Mouse (Mus musculus): ENCODE measurements around the gene Jtb.

GRCm38 (mm10) chr3:90272170-90272569, 40.8 kb downstream of the Jtb start:
- TF ChIP-seq CTCF (IDR thresholded peaks at IDR 0.05; ENCODE audit: control insufficient read depth, insufficient read depth, insufficient read length) (no peak), MYOG (IDR thresholded peaks at IDR 0.05; ENCODE audit: control insufficient read depth, extremely low read depth, insufficient read length) (no peak), MAX (IDR thresholded peaks at IDR 0.05) (no peak), FOSL1 (IDR thresholded peaks at IDR 0.05; ENCODE audit: insufficient read depth, low read length, poor library complexity, severe bottlenecking) (no peak), CEBPB (IDR thresholded peaks at IDR 0.05; ENCODE audit: low read depth) (no peak)
